Mouse (Mus musculus) limb, embryonic 13.5 days (tissue): ENCODE data around the gene Olfml2b. TPM values are rescaled to one million over a fixed set of nuclear protein-coding genes. Genes with fewer than 3 reads are reported as not detected.

ENCODE experiments used
- ATAC-seq: fragments of 200-750 bp; cut with Nextera tagmentation; 2 replicates; pipeline ENCODE4 v1.8.0; 2017; ENCODE audit warnings: low read depth, moderate number of reproducible peaks, moderate TSS enrichment; ENCODE audit not compliant: low FRiP score
- H3K27ac ChIP-seq: fragments of 300-500 bp; sonication (generic); 2 replicates; pipeline ENCODE4 v1.5.1; 2015; ENCODE audit warnings: inconsistent platforms, mild to moderate bottlenecking, moderate library complexity
- H3K27me3 ChIP-seq: fragments of 300-500 bp; sonication (generic); 2 replicates; pipeline ENCODE4 v1.6.1; 2015; ENCODE audit warnings: mild to moderate bottlenecking, inconsistent platforms
- H3K36me3 ChIP-seq: fragments of 300-500 bp; sonication (generic); 2 replicates; pipeline ENCODE4 v1.6.1; 2015; ENCODE audit warnings: inconsistent platforms, mild to moderate bottlenecking, moderate library complexity
- H3K4me1 ChIP-seq: fragments of 300-500 bp; sonication (generic); 2 replicates; pipeline ENCODE4 v1.6.1; 2015; ENCODE audit warnings: inconsistent platforms
- H3K4me2 ChIP-seq: fragments of 300-500 bp; sonication (generic); replicated peaks from 2 replicates; pipeline ENCODE4 v1.6.1; 2015; ENCODE audit warnings: inconsistent platforms, mild to moderate bottlenecking, moderate library complexity
- H3K4me3 ChIP-seq: fragments of 300-500 bp; sonication (generic); 2 replicates; pipeline ENCODE4 v1.5.1; 2015; ENCODE audit warnings: moderate library complexity, mild to moderate bottlenecking, inconsistent platforms
- H3K9ac ChIP-seq: fragments of 300-500 bp; sonication (generic); 2 replicates; pipeline ENCODE4 v1.6.1; 2015; ENCODE audit warnings: mild to moderate bottlenecking, inconsistent platforms
- H3K9me3 ChIP-seq: fragments of 300-500 bp; sonication (generic); 2 replicates; pipeline ENCODE4 v1.6.1; 2016; ENCODE audit warnings: inconsistent platforms
- WGBS: fragments of 180-500 bp; shearing (Covaris S2); methylation state at CpG from one replicate; pipeline ENCODE4 v1.1.7; 2015; 5-methylcytosine and 5-hydroxymethylcytosine counted together
- polyA plus RNA-seq: library from polyadenylated mRNA; unstranded; fragments of >200 nt; fragmentation: Nextera tagmentation; extraction: Ambion mirVana; gene quantifications from 2 replicates; pipeline ENCODE4 v1.2.1, GENCODE M21; 2015

Gene Olfml2b
- polyA plus RNA-seq, 1 experiment from 2014 or later, result 49.2 TPM

GRCm38 (mm10) chr1:170678861-170679260, 34.5 kb downstream of the Olfml2b start:
- Histone ChIP-seq H3K27me3 (no peaks in the 10 kb centered on the region), H3K36me3 (peaks cover 46% of the 10 kb centered on the region), H3K4me3 (no peak overlapping the region), H3K4me1 (peaks cover 10% of the 10 kb centered on the region; the same call in 1 of the 2 replicates), H3K27ac (no peak overlapping the region), H3K9ac (0 out of 2 replicates have a peak overlapping the region, but pooled peaks have one; percentile 43), H3K9me3 (no peaks in the 10 kb centered on the region), H3K4me2 (no peak overlapping the region)
- WGBS, result 47% methylated on average over 4 of the region's 4 CpGs
- no peak for ATAC-seq

GRCm38 (mm10) chr1:170679624-170680023, 35.3 kb downstream of the Olfml2b start:
- no peak for ATAC-seq
- Histone ChIP-seq H3K4me3 (no peak overlapping the region), H3K9ac (no peak overlapping the region), H3K36me3 (peaks cover 46% of the 10 kb centered on the region), H3K27me3 (no peaks in the 10 kb centered on the region), H3K9me3 (no peaks in the 10 kb centered on the region), H3K27ac (peak overlapping the region; percentile 44; the same call in 1 of the 2 replicates), H3K4me2 (no peak overlapping the region), H3K4me1 (peaks cover 10% of the 10 kb centered on the region; the same call in 1 of the 2 replicates)
- 80% methylated on average over 2 of the region's 2 CpGs for WGBS

GRCm38 (mm10) chr1:170683863-170684262, 39.5 kb downstream of the Olfml2b start:
- Histone ChIP-seq H3K27ac (no peak overlapping the region), H3K4me2 (no peak overlapping the region), H3K9ac (no peak overlapping the region), H3K9me3 (no peaks in the 10 kb centered on the region), H3K36me3 (peaks cover 24% of the 10 kb centered on the region), H3K4me1 (peaks cover 8% of the 10 kb centered on the region; the same call in 1 of the 2 replicates), H3K4me3 (no peak overlapping the region), H3K27me3 (no peaks in the 10 kb centered on the region)
- no peak for ATAC-seq
- 80% methylated on average over 6 of the region's 6 CpGs for WGBS

- 93% methylated on average over 8 of the region's 8 CpGs for WGBS
- no peaks in the 10 kb centered on the region for H3K27me3 ChIP-seq
- H3K36me3 ChIP-seq, result no peaks in the 10 kb centered on the region
- H3K4me1 ChIP-seq, result peaks cover 14% of the 10 kb centered on the region; the same call in 1 of the 2 replicates
- no peak overlapping the region for H3K4me2 ChIP-seq
- H3K9ac ChIP-seq, result no peak overlapping the region
- H3K9me3 ChIP-seq, result no peaks in the 10 kb centered on the region
- ATAC-seq, result no peak
- no peak overlapping the region for H3K27ac ChIP-seq
- no peak overlapping the region for H3K4me3 ChIP-seq
Observed at GRCm38 (mm10) chr1:170689773-170690172, 45.4 kb downstream of the Olfml2b start.

- Histone ChIP-seq H3K27ac (no peak overlapping the region), H3K4me1 (peaks cover 23% of the 10 kb centered on the region; the same call in 1 of the 2 replicates), H3K9ac (no peak overlapping the region), H3K27me3 (no peaks in the 10 kb centered on the region), H3K4me2 (no peak overlapping the region), H3K9me3 (no peaks in the 10 kb centered on the region), H3K4me3 (no peak overlapping the region), H3K36me3 (no peaks in the 10 kb centered on the region)
- no peak for ATAC-seq
- 89% methylated on average over 5 of the region's 5 CpGs for WGBS
Observed at GRCm38 (mm10) chr1:170691301-170691700, 47.0 kb downstream of the Olfml2b start.

- ATAC-seq, result no peak
- Histone ChIP-seq H3K27me3 (no peaks in the 10 kb centered on the region), H3K4me2 (no peak overlapping the region), H3K36me3 (no peaks in the 10 kb centered on the region), H3K4me3 (no peak overlapping the region), H3K27ac (no peak overlapping the region), H3K4me1 (peaks cover 27% of the 10 kb centered on the region), H3K9ac (no peak overlapping the region), H3K9me3 (no peaks in the 10 kb centered on the region)
- WGBS, result 65% methylated on average over 5 of the region's 5 CpGs
Observed at GRCm38 (mm10) chr1:170694821-170695291, 50.5 kb downstream of the Olfml2b start.

- WGBS, result 76% methylated on average over 6 of the region's 6 CpGs
- H3K27me3 ChIP-seq, result no peaks in the 10 kb centered on the region
- no peak for ATAC-seq
Observed at GRCm38 (mm10) chr1:170695326-170695725, 51.0 kb downstream of the Olfml2b start.

GRCm38 (mm10) chr1:170696996-170697395, 52.7 kb downstream of the Olfml2b start:
- ATAC-seq, result no peak
- H3K36me3 ChIP-seq, result no peaks in the 10 kb centered on the region
- WGBS, result 93% methylated on average over 8 of the region's 8 CpGs

More at GRCm38 (mm10) chr1:170695326-170695725, 51.0 kb downstream of the Olfml2b start:
- Histone ChIP-seq H3K4me3 (no peak overlapping the region), H3K9me3 (no peaks in the 10 kb centered on the region), H3K36me3 (no peaks in the 10 kb centered on the region), H3K4me2 (no peak overlapping the region), H3K27ac (no peak overlapping the region), H3K4me1 (peaks cover 31% of the 10 kb centered on the region), H3K9ac (no peak overlapping the region)

GRCm38 (mm10) chr1:170697771-170698356, 53.5 kb downstream of the Olfml2b start:
- H3K9me3 ChIP-seq, result no peaks in the 10 kb centered on the region
- no peak for ATAC-seq
- no peak overlapping the region for H3K4me2 ChIP-seq
- H3K27ac ChIP-seq, result no peak overlapping the region
- H3K9ac ChIP-seq, result no peak overlapping the region
- H3K36me3 ChIP-seq, result no peaks in the 10 kb centered on the region
- no peak overlapping the region for H3K4me3 ChIP-seq
- H3K4me1 ChIP-seq, result peaks cover 48% of the 10 kb centered on the region
- WGBS, result 82% methylated on average over 7 of the region's 7 CpGs
- no peaks in the 10 kb centered on the region for H3K27me3 ChIP-seq

More at GRCm38 (mm10) chr1:170696996-170697395, 52.7 kb downstream of the Olfml2b start:
- H3K9ac ChIP-seq, result no peak overlapping the region
- H3K4me3 ChIP-seq, result no peak overlapping the region
- no peaks in the 10 kb centered on the region for H3K27me3 ChIP-seq
- no peaks in the 10 kb centered on the region for H3K9me3 ChIP-seq
- H3K4me1 ChIP-seq, result peaks cover 45% of the 10 kb centered on the region
- H3K27ac ChIP-seq, result no peak overlapping the region
- H3K4me2 ChIP-seq, result no peak overlapping the region

- 69% methylated on average over 3 of the region's 3 CpGs for WGBS
- Histone ChIP-seq H3K27ac (peak overlapping the region; percentile 4; the same call in 1 of the 2 replicates), H3K9ac (no peak overlapping the region), H3K9me3 (no peaks in the 10 kb centered on the region), H3K36me3 (no peaks in the 10 kb centered on the region), H3K4me3 (no peak overlapping the region), H3K4me1 (peaks cover 44% of the 10 kb centered on the region), H3K4me2 (no peak overlapping the region), H3K27me3 (no peaks in the 10 kb centered on the region)
- ATAC-seq, result no peak
Observed at GRCm38 (mm10) chr1:170698771-170699170, 54.4 kb downstream of the Olfml2b start.

GRCm38 (mm10) chr1:170699553-170699952, 55.2 kb downstream of the Olfml2b start:
- Histone ChIP-seq H3K36me3 (no peaks in the 10 kb centered on the region), H3K9ac (no peak overlapping the region), H3K27me3 (no peaks in the 10 kb centered on the region), H3K4me1 (peaks cover 38% of the 10 kb centered on the region), H3K9me3 (no peaks in the 10 kb centered on the region), H3K4me3 (no peak overlapping the region), H3K4me2 (no peak overlapping the region), H3K27ac (no peak overlapping the region)
- ATAC-seq, result no peak
- WGBS, result 71% methylated on average over 9 of the region's 9 CpGs

- Histone ChIP-seq H3K27ac (peak overlapping the region; percentile 76; the same call in 1 of the 2 replicates), H3K9ac (no peak overlapping the region), H3K4me2 (no peak overlapping the region), H3K4me3 (no peak overlapping the region), H3K36me3 (no peaks in the 10 kb centered on the region), H3K4me1 (peaks cover 28% of the 10 kb centered on the region), H3K9me3 (no peaks in the 10 kb centered on the region), H3K27me3 (no peaks in the 10 kb centered on the region)
- no peak for ATAC-seq
- 81% methylated on average over 3 of the region's 3 CpGs for WGBS
Observed at GRCm38 (mm10) chr1:170700496-170701027, 56.2 kb downstream of the Olfml2b start.
